Mouse (Mus musculus) testis, adult 2 months (tissue): Measurements from ENCODE around the gene Map3k20.

ENCODE experiments used
- CTCF ChIP-seq: fragments of 200-500 bp; IDR thresholded peaks from 2 replicates; pipeline ENCODE4 v1.5.1; 2012; ENCODE audit warnings: low read depth, mild to moderate bottlenecking, inconsistent platforms, low read length, moderate library complexity; ENCODE audit not compliant: control insufficient read depth, insufficient read depth, insufficient replicate concordance
- POLR2A ChIP-seq: fragments of 200-500 bp; IDR thresholded peaks from 2 replicates; pipeline ENCODE4 v1.6.1; 2012; ENCODE audit warnings: low read depth, mild to moderate bottlenecking, inconsistent platforms, low read length, moderate library complexity; ENCODE audit not compliant: control insufficient read depth

GRCm38 (mm10) chr2:72260704-72261103 is 24.7 kb upstream of the Map3k20 start:
- TF ChIP-seq CTCF = no peak
- TF ChIP-seq POLR2A = no peak
